Mouse (Mus musculus): Measurements from ENCODE around the gene 0610037L13Rik. TPM values are rescaled to one million over a fixed set of nuclear protein-coding genes. Genes with fewer than 3 reads are reported as not detected.

The 0610037L13Rik gene
- polyA plus RNA-seq, 1 experiment from 2014 or later: 48.1 TPM

DNA sequence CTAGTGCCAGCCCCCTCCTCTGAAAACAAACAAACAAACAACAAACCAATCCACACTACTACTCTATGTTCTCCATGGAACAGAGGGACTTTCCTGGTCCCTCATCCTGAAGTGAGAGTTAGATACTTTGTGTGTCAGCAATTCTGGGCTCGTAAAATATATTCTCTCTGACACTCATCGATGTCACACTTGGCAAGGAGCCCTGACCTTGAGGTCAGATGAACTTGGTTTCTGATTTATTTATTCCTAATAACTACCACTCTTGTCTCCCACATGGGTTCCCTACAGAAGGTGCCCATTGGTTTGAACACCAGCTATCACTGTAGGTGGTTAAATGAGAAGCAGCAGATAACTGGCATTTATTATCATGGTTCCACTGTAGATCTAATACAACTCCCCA, 30.7 kb downstream of the 0610037L13Rik start:
- no peak overlapping the region for H3K4me2 ChIP-seq
- no peaks in the 10 kb centered on the region for H3K27me3 ChIP-seq
- H3K9me3 ChIP-seq (replicated peaks): no peaks in the 10 kb centered on the region
- H3K27ac ChIP-seq: 0 out of 2 replicates have a peak overlapping the region, but pooled peaks have one; percentile 86
- ATAC-seq (ENCODE audit: low read depth) (no peak), DNase-seq (no peak)
- peaks cover 33% of the 10 kb centered on the region for H3K4me1 ChIP-seq (replicated peaks)
- H3K4me3 ChIP-seq (replicated peaks): no peak overlapping the region
- no peak overlapping the region for H3K9ac ChIP-seq
- H3K36me3 ChIP-seq: no peaks in the 10 kb centered on the region
- WGBS (ENCODE audit: insufficient replicate concordance): 85% methylated on average over 2 of the region's 2 CpGs

DNA sequence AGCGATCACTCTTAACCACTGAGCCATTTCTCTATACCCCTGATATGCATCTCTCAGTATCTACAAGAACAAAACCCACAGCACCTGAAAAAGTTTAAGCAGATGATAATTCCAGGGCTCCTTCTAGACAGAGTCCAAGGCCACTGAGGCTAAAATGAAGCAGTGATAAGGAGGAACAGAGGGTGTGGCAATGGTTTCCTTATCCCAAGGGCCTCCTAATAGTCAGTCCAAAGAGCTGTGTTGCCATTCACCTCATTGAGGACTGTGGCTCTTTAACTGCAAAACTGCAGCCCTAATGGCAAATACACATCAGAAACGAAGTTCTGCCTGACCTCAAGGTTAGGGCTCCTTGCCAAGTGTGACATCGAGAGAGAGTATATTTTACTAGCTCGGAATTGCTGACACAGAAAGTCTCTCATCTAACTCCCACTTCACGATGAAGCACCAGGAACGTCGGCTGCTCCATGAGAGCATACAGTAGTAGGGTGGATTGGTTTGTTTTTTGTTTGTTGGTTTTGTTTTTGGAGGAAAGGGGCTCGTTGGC, 31.6 kb downstream of the 0610037L13Rik start:
- H3K27me3 ChIP-seq: no peaks in the 10 kb centered on the region
- ATAC-seq (ENCODE audit: low read depth): peak; percentile 42; the same call in 1 of the 2 replicates
- 52% methylated on average over 8 of the region's 8 CpGs for WGBS (ENCODE audit: insufficient replicate concordance)
- peak overlapping the region; percentile 74 for H3K4me3 ChIP-seq (replicated peaks)
- H3K4me1 ChIP-seq (replicated peaks): peaks cover 33% of the 10 kb centered on the region
- H3K9ac ChIP-seq: peak overlapping the region; percentile 86
- H3K27ac ChIP-seq: peak overlapping the region; percentile 86
- H3K36me3 ChIP-seq: no peaks in the 10 kb centered on the region
- H3K4me2 ChIP-seq: peak overlapping the region; percentile 82
- no peaks in the 10 kb centered on the region for H3K9me3 ChIP-seq (replicated peaks)
- peak; percentile 5 for DNase-seq

DNA sequence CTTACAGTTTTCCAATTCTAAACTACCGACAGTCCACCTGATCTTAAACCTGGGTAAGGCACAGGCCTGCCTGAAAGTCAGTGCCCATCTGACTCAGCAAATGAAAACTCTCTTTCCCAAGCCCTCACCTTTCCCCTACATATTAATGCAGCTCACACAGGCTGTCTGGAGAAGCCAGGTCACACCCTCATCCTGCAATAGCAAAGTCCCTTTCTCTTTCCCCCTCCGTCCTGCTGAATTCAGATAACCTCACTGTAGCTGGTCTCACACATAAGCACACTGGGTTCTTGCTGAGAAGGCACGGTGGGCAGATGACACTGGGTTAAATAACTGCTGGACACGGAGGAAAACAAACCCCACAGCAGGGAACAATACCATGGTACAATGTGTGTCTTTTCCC, 32.3 kb downstream of the 0610037L13Rik start:
- ATAC-seq (ENCODE audit: low read depth) (peak; percentile 53), DNase-seq (peak; percentile 48)
- 22% methylated on average over 4 of the region's 4 CpGs for WGBS (ENCODE audit: insufficient replicate concordance)
- Histone ChIP-seq H3K9ac (peak overlapping the region; percentile 86), H3K27ac (peak overlapping the region; percentile 86), H3K36me3 (no peaks in the 10 kb centered on the region), H3K4me1 (replicated peaks) (peaks cover 33% of the 10 kb centered on the region), H3K4me3 (replicated peaks) (peak overlapping the region; percentile 74), H3K9me3 (replicated peaks) (no peaks in the 10 kb centered on the region), H3K4me2 (peak overlapping the region; percentile 82), H3K27me3 (no peaks in the 10 kb centered on the region)

DNA sequence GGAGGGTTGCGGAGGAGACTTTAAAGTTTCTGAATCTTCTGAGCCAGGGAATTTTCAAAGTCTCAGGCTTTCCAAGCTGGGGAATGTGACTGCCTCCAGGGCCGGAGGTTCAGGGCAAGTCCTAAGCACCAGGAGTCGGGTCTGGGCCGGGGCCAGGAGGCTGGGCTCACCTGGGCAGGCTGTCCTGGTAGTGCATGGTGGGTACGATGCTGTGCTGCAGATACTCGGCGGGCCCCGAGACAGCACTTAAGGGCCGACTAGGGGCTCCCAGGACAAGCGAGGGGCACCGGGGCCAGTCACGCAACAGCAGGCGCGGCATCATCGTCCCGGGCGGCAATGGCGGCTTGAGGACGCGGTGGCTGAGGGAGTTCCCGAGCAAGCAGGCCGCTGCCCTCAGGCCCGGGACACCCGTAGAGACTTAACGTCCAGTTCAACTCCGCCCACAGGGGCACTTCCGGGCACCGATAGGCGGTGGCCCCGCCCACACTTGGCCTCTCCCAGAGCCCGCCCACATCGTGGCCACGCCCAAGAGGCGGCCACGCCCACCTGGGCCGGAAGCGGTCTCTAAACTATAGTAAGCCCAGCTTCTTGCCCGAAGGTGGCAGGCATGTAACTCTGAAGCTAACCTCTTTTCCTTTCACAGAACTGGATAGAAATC, 33.7 kb downstream of the 0610037L13Rik start, which contains the start of gene Cpt2:
Cpt2 (minus strand) TSS at position 466 of the 658 bp plus-strand sequence.
- no peaks in the 10 kb centered on the region for H3K36me3 ChIP-seq
- peak within 1 kb of the TSS; percentile 86 for H3K27ac ChIP-seq
- 2% methylated on average over 38 of the region's 38 CpGs for WGBS (ENCODE audit: insufficient replicate concordance)
- DNase-seq (peak; percentile 97), ATAC-seq (ENCODE audit: low read depth) (peak; percentile 89)
- no peaks in the 10 kb centered on the region for H3K27me3 ChIP-seq
- H3K4me1 ChIP-seq (replicated peaks): peaks cover 42% of the 10 kb centered on the region
- H3K4me2 ChIP-seq: peak within 1 kb of the TSS; percentile 82
- no peaks in the 10 kb centered on the region for H3K9me3 ChIP-seq (replicated peaks)
- H3K4me3 ChIP-seq (replicated peaks): peak within 1 kb of the TSS; percentile 74
- H3K9ac ChIP-seq: peak within 1 kb of the TSS; percentile 86

DNA sequence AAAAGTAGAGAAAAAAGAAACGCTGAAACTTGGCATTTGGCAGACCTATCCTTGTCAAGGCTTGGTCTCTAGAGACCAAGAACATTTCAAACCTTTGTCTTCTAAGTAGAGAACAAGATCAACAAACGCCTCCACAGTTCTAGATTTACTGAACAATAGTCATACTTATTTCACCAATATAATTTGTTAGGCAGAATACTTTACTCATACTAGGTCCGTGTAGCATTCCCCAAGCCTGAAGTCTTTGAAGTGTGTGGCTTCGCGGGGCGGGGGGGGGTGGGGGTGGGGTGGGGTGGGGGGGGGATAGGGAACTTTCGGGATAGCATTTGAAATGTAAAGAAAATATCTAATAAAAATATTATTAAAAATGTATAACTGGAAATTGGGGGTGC, 34.2 kb downstream of the 0610037L13Rik start:
- WGBS (ENCODE audit: insufficient replicate concordance): 38% methylated on average over 7 of the region's 7 CpGs
- no peaks in the 10 kb centered on the region for H3K27me3 ChIP-seq
- no peaks in the 10 kb centered on the region for H3K9me3 ChIP-seq (replicated peaks)
- DNase-seq (no peak), ATAC-seq (ENCODE audit: low read depth) (no peak)
- peak overlapping the region; percentile 23; the same call in 1 of the 2 replicates for H3K9ac ChIP-seq
- peaks cover 47% of the 10 kb centered on the region for H3K4me1 ChIP-seq (replicated peaks)
- H3K36me3 ChIP-seq: no peaks in the 10 kb centered on the region
- H3K4me2 ChIP-seq: peak overlapping the region; percentile 82
- peak overlapping the region; percentile 74 for H3K4me3 ChIP-seq (replicated peaks)
- H3K27ac ChIP-seq: 0 out of 2 replicates have a peak overlapping the region, but pooled peaks have one; percentile 21

DNA sequence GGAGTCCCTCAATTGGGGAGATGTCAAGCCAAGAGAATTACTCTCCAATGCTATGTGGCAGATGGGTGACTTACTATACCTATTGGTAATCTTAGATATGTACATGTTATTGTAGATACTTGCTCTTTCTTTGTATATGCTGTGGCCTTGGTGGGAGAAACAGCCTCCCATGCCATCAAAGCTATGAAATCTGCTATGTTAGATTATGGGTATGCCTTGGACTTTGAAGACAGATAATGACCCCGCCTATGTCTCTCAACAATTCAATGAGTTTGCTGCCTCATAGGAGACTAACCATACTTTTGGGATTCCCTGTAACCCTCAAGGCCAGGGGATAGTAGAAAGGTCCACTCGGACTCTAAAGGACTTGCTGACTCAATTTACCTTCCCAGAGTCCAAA, 38.7 kb downstream of the 0610037L13Rik start:
- no peak overlapping the region for H3K9ac ChIP-seq
- H3K4me3 ChIP-seq (replicated peaks): no peak overlapping the region
- no peak overlapping the region for H3K4me2 ChIP-seq
- ATAC-seq (ENCODE audit: low read depth) (peak; percentile 56), DNase-seq (peak; percentile 17)
- no peaks in the 10 kb centered on the region for H3K36me3 ChIP-seq
- no peaks in the 10 kb centered on the region for H3K27me3 ChIP-seq
- no peaks in the 10 kb centered on the region for H3K9me3 ChIP-seq (replicated peaks)
- peaks cover 20% of the 10 kb centered on the region for H3K4me1 ChIP-seq (replicated peaks)
- H3K27ac ChIP-seq: no peak overlapping the region; the same call in 1 of the 2 replicates
- WGBS (ENCODE audit: insufficient replicate concordance): 48% methylated on average over 2 of the region's 2 CpGs

DNA sequence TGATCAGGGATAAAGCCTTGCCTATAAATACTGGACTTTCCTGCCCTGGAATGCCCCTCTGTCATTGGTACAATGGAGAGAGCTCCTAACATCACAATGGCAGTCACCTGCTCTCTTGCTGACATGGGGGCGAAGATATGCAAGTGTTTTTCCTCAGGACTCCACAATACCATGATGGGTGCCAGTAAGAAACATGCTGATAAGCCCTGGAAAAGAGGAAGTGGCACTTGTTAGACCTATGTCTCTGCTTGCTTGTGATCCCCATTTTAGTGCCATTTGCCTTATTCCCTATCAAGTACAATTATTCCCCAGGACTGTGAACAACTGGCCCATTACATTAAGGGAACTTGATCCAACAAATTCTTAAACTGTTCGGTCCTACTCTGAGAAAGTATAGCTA, 39.1 kb downstream of the 0610037L13Rik start:
- no peak overlapping the region for H3K9ac ChIP-seq
- no peak overlapping the region for H3K4me2 ChIP-seq
- no peak overlapping the region for H3K27ac ChIP-seq
- ATAC-seq (ENCODE audit: low read depth): no peak
- WGBS (ENCODE audit: insufficient replicate concordance): 56% methylated on average over 2 of the region's 2 CpGs
- no peaks in the 10 kb centered on the region for H3K27me3 ChIP-seq
- no peak for DNase-seq
- peaks cover 22% of the 10 kb centered on the region for H3K4me1 ChIP-seq (replicated peaks)
- H3K4me3 ChIP-seq (replicated peaks): no peak overlapping the region
- no peaks in the 10 kb centered on the region for H3K36me3 ChIP-seq
- no peaks in the 10 kb centered on the region for H3K9me3 ChIP-seq (replicated peaks)

DNA sequence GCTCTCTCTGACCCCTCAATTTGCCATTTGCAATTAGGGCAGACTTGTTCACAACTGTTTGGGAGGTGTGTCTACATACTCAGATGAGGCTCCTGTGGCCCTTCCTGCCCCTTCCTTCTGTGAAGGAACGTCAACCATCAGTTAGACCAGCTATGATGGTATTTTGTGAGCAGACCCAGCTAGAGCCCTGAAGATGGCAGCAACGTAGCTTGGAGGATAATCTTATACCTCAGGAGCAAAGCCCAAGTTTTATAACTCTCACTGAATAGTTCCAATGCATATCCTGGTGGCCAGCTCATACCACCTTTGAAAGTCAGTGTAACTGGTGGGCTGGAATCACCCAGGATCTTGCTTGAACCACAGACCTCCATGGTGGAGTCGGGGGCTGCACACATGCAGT, 41.8 kb downstream of the 0610037L13Rik start:
- no peak overlapping the region for H3K4me2 ChIP-seq
- no peaks in the 10 kb centered on the region for H3K9me3 ChIP-seq (replicated peaks)
- H3K9ac ChIP-seq: no peak overlapping the region
- peaks cover 22% of the 10 kb centered on the region for H3K4me1 ChIP-seq (replicated peaks)
- H3K4me3 ChIP-seq (replicated peaks): no peak overlapping the region
- H3K27me3 ChIP-seq: no peaks in the 10 kb centered on the region
- DNase-seq (no peak), ATAC-seq (ENCODE audit: low read depth) (no peak)
- WGBS (ENCODE audit: insufficient replicate concordance): 64% methylated on average over 3 of the region's 3 CpGs
- H3K27ac ChIP-seq: no peak overlapping the region
- no peaks in the 10 kb centered on the region for H3K36me3 ChIP-seq

DNA sequence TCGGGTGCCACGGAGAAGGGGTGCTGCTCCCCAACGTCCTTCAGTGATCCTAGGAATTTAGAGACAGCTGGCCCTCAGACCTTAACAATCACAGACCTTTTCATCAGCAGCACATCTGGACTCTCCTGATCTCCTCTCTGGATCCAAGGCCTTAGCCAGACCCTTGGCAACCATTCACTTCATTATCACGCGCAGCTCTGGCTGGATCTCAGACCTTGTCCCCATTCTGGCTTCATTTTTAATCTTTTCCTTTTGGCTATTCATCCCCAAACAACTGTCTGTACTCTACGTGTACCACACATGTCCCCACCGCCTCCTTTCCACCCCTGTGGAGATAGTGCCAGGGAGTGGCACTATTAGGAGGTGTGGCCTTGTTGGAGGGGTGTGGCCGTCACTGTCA, 43.6 kb downstream of the 0610037L13Rik start:
- Histone ChIP-seq H3K27me3 (no peaks in the 10 kb centered on the region), H3K4me2 (no peak overlapping the region), H3K27ac (no peak overlapping the region), H3K9ac (no peak overlapping the region), H3K36me3 (no peaks in the 10 kb centered on the region), H3K4me3 (replicated peaks) (no peak overlapping the region), H3K4me1 (replicated peaks) (peaks cover 13% of the 10 kb centered on the region), H3K9me3 (replicated peaks) (no peaks in the 10 kb centered on the region)
- ATAC-seq (ENCODE audit: low read depth) (no peak), DNase-seq (no peak)
- 61% methylated on average over 8 of the region's 8 CpGs for WGBS (ENCODE audit: insufficient replicate concordance)

DNA sequence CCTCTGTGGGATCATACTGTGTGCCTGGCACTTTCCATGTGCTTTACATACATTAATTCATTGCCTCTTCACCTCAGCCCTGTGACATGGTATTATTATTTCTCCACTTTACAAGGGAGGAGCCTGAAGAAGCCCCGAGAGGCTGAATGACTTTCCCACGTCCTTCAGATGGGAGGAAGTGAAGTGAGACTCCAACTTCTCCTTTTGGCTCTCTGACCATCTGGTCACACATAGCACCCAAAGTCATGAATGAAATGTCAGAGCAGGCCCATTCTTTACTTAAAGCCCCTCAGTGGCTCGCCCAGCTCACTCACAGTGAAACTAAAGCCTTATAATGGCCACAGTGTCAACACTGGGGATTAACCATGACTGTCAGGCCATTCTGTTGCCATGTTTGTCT, 45.6 kb downstream of the 0610037L13Rik start:
- ATAC-seq (ENCODE audit: low read depth): no peak
- H3K9ac ChIP-seq: no peak overlapping the region
- peaks cover 6% of the 10 kb centered on the region; the same call in 1 of the 2 replicates for H3K4me1 ChIP-seq (replicated peaks)
- H3K27ac ChIP-seq: no peak overlapping the region
- 27% methylated on average over 3 of the region's 3 CpGs for WGBS (ENCODE audit: insufficient replicate concordance)
- no peak for DNase-seq
- H3K4me2 ChIP-seq: no peak overlapping the region
- no peak overlapping the region for H3K4me3 ChIP-seq (replicated peaks)
- H3K27me3 ChIP-seq: no peaks in the 10 kb centered on the region
- H3K36me3 ChIP-seq: no peaks in the 10 kb centered on the region
- no peaks in the 10 kb centered on the region for H3K9me3 ChIP-seq (replicated peaks)

DNA sequence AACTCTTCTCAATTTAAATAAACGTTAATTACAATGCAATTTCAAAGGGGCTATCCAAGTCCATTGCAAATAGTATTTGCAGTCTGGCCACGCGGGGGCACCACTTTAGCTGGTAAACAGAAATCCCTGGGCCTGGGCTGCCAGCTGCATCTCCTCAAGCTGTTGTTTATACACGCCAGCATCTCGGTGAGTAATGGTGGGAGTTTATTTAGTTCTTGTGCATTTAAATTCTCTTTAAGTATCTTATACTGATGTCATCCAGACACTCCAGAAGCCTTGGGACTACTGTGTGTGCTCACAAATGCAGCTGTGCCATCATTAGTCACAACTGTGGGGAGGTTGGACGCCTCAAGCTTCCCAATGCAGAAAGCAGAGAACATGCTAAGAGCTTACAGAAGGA, 47.7 kb downstream of the 0610037L13Rik start:
- Histone ChIP-seq H3K9me3 (replicated peaks) (no peaks in the 10 kb centered on the region), H3K36me3 (no peaks in the 10 kb centered on the region), H3K4me2 (no peak overlapping the region), H3K4me1 (replicated peaks) (peaks cover 6% of the 10 kb centered on the region; the same call in 1 of the 2 replicates), H3K9ac (no peak overlapping the region), H3K27ac (no peak overlapping the region), H3K4me3 (replicated peaks) (no peak overlapping the region), H3K27me3 (no peaks in the 10 kb centered on the region)
- ATAC-seq (ENCODE audit: low read depth) (no peak), DNase-seq (no peak)
- 24% methylated on average over 6 of the region's 6 CpGs for WGBS (ENCODE audit: insufficient replicate concordance)

DNA sequence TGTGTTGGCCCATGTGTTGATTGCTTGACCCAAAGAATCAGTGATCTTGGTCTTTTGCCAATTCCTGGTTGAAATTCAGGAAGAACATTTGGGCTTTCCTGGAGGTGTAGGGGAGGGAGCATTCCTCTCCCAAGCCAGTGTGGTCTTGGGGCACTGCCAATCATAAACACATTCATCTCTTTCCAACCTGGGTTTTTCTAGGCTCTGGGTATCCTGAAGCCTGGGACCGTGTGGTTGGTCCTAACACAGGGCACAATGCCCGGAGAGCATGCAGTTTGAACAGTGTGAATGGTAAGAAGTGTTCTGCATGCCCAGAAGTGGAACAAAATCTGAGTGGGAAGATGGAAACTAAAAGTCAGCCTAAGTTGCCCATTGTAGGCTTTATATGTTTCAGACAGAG, 48.5 kb downstream of the 0610037L13Rik start:
- peaks cover 3% of the 10 kb centered on the region; the same call in 1 of the 2 replicates for H3K4me1 ChIP-seq (replicated peaks)

More for the DNA sequence above, 48.5 kb downstream of the 0610037L13Rik start:
- ATAC-seq (ENCODE audit: low read depth) (no peak), DNase-seq (no peak)
- Histone ChIP-seq H3K4me2 (no peak overlapping the region), H3K9me3 (replicated peaks) (no peaks in the 10 kb centered on the region), H3K36me3 (no peaks in the 10 kb centered on the region), H3K4me3 (replicated peaks) (no peak overlapping the region), H3K9ac (no peak overlapping the region), H3K27ac (no peak overlapping the region), H3K27me3 (no peaks in the 10 kb centered on the region)
- WGBS (ENCODE audit: insufficient replicate concordance): 52% methylated on average over 2 of the region's 2 CpGs
